Mouse (Mus musculus) layer of hippocampus, adult 11-12 months (tissue): Measurements from ENCODE around the gene Gal3st2b.
"Not testable (repeated sequence)": the region's sequence is repeated elsewhere in the genome, so short reads cannot be mapped to it uniquely, and the experiment has no call there.

ENCODE experiments used
- DNase-seq: peaks from one replicate; pipeline ENCODE4 v3.0.0; 2022; ENCODE audit warnings: low spot score

Gal3st2b gene

DNA sequence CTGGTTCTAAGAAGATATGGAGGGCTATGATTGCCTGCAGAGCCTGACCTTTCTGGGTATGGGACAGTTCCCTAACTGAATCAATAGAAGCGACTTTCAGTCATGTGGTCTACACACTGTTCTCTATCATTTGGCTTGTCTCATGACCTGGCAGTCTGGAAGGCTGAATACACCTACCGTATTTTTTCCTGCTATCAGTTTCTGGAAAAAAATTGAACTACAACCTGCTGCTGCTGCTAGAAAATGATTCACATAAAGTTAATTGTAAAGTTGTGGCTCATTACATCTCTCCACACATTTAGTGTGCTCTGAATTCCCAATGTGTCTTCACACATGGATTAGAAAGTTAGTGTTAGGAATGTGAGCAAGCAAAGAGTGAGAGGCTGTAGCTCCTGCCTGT is at the start of gene Gal3st2b:
Gene Gal3st2b, plus strand, starts transcription at position 301 of the 400 bp plus-strand sequence.
- not testable (repeated sequence) for DNase-seq

DNA sequence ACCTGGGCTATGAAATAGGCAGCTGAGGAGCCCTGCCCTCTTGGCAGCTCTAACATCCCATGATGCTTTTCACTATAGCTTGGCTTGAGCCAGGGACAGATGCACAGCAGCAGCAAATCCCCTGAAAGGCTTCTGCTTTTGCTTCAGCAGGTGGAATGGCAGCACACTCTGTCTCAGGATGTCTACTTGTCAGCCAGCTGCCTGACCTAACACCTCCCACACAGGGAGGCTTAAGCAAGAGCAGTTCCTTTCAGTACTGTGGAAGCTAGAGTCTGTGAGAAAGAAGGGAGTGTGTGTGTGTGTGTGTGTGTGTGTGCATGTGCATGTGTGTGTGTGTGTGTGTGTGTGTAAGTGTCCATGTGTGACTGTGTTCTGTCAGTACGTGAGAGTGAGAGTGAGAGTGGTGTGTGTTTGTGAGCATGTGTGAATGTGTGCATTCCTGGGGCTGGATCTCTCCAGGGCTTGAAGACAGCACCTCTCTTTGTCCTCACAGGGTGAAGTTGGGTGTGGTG is 46.5 kb upstream of the Gal3st2b start:
- DNase-seq: not testable (repeated sequence)

DNA sequence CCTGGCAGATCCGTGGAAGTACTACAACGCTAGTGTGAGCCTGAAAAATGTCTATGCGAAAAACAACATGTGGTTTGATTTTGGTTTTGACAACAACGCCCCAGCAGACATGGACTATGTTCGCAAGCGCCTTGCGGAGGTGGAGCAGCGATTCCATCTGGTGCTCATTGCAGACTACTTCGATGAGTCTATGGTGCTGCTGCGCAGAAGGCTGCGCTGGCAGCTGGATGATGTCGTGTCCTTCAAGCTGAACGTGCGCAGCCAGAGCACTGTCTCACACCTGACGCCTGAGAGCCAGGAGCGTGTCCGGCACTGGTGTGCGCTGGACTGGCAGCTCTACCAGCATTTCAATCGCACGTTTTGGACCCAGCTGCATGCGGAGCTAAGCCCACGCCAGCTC is 43.7 kb upstream of the Gal3st2b start:
- DNase-seq: not testable (repeated sequence)

DNA sequence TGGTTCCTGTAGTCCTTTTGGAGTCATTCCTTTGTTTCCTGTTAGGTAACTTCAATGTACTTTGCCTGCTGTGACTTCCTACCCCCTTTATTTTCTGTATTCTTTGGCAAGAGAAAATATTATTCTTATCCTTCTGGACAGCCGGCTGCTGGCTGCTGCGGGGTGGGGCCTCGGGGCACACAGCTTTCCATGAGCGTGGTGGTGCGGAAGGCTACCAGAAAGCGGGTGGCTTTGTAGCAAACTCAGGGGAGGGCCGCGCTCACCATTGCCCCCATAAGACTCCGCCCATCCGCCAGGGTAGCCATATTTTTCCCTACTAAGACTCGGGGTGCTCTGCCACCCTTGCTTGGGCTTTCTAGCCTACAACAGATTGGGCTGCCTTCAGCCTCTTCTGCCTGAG is 36.3 kb upstream of the Gal3st2b start:
- not testable (repeated sequence) for DNase-seq

DNA sequence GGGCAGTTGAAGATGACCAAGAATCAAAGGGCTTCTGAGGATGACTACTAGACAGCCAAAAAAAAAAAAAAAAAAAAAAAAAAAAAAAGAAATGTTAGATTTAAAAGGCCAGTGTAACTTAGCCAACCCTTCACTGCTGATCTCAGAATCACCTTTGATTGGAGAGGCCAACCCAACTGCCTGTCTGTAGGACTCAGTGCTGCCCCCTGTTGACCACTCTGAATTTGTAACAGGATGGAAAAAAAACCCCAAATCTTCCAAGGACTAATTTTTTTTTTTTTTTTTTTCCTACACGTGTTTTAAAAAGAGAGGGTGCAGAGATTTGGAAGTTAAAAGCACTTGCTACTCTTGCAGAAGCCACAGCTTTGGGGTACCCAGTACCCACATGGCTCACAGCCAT is 27.2 kb upstream of the Gal3st2b start:
- not testable (repeated sequence) for DNase-seq

DNA sequence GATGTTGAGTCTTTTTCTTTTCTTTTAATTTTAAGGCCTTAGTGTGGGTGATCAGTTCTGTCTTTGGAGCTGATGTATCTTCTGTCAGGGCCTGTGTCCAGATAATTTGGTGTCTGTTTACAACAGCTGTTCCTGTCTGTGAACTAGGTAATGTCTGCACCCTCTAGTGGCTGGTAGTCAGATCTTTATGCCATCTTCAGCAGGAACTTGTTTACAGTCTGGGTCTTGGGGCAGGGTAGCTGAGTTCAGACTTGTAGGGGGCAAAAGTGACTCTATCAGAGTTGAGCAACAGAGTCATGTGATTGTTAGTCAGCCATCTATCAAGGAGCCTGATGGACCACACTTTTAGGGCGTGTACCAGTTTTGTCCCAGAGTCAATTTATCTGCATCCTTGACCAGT is 20.7 kb upstream of the Gal3st2b start:
- DNase-seq: not testable (repeated sequence)

DNA sequence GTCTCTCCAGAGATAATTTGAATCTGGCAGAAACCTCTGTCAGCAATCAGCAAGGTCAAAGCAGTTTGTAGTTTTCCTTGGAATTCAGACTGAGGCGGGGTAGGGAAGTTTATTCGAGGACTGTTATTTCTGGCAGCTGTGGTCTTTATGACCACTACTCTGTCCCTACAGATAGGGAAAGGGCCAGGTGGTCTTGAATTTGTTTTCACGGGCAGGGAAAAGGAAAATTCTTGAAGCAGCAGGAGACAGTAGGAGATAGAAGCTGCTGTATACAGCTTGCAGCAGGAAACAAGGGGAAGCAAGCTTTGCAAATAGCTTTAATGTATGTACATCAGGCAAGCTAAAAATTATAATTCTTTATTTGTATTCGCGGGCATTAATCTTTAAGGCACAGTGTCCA is 16.8 kb upstream of the Gal3st2b start:
- not testable (repeated sequence) for DNase-seq

DNA sequence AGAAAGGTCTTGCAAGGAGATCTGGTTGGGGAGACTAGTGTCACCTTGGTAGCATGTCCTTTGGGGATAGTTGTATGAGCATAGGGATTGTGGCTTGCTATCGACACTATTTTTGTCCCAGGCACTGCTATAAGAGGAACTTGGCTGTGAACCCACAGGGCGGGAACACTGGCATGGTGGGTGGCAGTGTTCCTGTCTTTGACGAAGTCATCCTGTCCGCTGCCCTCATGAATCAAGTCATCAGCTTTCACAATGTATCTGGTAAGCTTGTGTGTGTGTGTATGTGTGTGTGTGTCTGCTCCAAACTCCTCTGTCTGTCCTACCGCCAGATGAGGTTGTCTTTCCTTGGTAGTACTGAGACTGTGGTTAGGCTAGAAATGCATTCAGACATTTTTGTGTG is 11.4 kb upstream of the Gal3st2b start:
- DNase-seq: not testable (repeated sequence)

DNA sequence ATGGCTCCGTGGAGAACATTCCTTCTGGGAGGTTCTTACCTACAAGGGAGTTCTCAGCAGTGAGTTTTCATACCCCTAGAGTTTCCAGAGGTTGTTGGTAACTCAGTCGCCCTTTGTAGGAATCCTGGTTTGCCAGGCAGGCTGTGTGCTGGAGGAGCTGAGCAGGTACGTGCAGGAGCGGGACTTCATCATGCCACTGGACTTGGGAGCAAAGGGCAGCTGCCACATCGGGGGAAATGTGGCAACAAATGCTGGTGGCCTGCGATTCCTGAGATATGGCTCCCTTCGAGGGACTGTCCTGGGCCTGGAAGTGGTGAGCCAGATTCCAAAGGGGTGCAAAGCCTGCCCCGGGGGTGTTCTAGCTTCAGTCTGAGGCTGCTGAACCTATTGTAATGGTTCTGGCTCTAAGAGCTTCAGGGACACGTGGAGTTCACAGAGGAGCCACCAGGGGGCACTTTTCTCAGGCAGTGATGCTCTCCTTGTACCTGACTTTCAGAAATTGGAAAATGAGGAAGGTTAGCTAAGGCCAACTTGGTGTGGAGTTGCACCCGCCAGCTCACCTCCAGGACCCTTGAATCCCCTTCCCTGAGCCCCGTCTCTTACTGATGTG is 9.0 kb upstream of the Gal3st2b start:
- DNase-seq: not testable (repeated sequence)

DNA sequence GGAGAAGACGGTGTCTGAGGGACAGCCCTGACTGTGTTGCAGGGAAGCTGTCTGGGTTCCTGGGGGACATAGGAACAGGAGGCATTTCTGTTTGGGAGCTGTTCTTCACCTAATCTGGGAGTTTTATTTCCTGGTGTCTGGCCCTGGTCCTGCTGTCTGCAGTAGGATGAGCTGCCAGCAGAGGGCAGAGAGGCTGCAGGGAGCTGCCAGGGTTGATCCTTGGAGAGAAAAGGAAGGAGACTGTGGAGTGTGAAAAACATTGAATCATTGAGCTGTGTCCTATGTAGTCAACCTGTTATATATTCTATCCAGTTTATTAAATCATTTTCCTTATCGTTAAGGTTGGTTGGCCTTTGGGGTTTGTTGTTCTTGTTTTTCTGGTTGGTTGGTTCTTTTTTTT is 6.2 kb upstream of the Gal3st2b start:
- DNase-seq: not testable (repeated sequence)

DNA sequence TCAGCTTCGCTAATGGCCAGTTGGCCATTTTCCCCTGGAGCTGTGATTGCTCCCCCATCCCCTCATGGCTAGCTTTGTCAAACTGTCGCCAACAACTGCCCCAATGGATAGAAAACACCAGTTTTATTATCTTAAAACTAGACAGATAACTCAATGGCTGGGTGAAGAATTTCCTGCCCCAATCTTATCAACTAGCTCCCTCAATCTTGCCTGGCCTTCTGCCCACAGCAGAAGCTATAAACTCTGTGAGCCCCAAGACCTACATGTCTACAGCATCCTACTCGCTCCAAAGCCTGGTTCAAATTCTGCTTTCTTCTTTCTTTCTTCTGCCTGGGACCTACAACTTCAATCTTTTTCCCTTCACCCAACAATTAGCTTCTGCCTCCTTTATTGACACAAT is 951 bp upstream of the Gal3st2b start:
- DNase-seq: not testable (repeated sequence)

DNA sequence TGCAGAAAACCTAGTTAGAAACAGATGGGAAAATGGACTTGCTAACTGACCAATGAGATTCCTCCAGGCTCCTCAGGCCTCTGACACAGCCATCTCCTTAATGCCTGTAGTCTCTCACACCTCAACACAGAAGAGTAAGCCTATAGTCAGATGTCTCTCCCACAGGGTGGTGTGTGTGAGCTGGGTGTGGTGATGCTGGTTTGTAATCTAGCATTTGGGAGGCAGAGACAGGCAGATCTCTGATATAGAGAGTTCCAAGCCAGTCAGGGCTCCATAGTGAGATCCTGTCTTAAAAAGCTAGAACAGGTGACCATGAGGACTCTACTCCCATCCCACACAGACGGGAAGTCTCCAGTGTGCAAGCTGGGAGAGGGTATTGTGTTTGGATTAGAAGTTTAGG is 664 bp downstream of the Gal3st2b start:
- DNase-seq: not testable (repeated sequence)

DNA sequence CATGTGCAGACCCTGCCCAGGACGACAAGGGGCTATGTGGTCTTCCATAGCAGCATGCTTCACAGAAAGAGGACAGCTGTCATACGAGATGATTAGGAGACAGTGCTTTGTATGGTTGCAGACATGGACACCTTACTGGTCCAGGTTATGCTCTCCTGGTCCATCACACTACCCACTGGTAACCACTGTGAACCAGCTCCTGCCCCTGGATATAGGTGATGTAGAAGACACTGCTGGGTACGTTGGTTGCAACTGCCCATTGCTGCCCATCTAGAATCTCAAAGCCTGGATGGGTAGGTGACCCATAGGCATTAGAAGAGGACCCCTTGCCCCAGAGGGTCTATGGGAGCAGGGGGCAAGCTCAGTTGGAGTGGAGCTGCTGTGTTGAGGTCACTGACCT is 1.2 kb downstream of the Gal3st2b start:
- DNase-seq: not testable (repeated sequence)

DNA sequence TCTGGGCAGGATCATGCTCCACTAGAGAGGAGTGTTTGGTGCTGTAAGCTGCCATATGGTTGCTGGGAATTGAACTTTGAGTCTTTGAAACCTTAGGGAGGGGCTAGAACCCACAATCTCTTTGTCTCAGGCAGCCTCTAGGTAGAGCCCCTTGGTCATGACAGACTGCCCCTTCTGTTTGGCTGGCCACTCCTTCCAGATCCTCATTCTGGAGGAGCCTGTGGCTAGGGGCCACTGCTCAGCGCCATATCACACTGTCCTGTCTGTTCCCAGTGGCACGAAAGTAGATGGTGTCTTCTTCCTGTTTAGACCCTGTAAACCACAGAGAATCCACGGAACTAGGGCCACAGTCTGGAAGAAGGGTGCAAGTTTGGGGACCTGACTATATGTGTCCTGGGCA is 4.5 kb downstream of the Gal3st2b start:
- not testable (repeated sequence) for DNase-seq

DNA sequence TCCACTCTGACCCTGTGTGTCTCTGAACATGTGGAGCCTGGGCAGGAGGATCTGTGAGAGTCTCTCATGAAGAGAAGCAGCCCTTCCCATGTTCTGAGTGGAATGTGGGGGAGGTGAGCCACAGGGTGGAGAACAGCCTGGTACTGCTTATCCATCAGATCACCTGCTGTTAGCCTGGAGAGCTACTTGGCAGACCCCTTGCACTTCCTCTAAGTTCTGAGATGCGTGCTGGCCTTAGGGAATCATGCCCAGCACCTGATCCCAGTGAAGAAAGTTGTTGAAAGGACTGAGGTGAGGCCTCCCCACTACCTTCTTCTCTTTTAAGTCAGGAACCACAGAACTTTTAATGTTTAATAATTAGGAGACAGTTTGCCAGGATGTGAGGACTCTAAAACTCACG is 5.0 kb downstream of the Gal3st2b start:
- not testable (repeated sequence) for DNase-seq

DNA sequence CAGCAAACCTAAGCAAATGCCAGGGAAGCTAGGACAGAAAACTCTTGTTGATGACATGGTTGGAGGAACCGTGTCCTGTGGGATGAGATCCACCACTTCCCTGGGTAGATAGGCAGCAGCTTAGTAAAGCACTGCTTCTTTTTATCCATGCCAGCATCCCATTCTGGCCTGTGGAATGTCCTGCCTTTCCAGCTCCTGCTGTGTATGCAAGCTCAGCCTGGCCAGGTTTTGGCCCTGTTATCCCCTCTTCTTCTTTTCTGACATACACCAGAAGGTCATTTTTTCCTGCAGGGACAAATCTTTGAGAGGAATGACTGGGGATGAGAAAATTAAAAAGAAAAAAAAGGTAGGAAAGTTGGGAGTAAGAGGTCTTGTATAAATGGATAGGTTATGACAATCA is 17.3 kb downstream of the Gal3st2b start:
- not testable (repeated sequence) for DNase-seq

DNA sequence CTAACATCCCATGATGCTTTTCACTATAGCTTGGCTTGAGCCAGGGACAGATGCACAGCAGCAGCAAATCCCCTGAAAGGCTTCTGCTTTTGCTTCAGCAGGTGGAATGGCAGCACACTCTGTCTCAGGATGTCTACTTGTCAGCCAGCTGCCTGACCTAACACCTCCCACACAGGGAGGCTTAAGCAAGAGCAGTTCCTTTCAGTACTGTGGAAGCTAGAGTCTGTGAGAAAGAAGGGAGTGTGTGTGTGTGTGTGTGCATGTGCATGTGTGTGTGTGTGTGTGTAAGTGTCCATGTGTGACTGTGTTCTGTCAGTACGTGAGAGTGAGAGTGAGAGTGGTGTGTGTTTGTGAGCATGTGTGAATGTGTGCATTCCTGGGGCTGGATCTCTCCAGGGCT is 19.7 kb downstream of the Gal3st2b start:
- not testable (repeated sequence) for DNase-seq

DNA sequence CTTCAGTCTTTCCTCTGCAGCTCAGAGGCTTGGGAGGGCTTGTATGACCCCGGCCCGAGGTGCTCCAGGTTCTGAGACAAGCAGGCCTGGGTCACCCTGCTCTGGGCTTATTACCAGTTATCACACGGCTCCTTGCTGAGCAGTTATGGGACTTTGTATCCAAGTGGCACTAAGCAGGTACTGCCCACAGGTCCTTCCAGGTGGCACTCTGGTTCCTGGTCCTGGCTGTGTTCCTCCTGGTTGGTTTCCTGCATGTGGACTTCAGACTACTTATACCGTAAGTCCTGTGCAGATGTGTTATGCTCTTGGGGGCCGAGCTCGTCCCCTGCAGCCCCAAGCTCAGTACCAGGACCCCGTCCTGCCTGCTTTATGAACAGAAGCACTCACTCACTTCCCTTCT is 20.3 kb downstream of the Gal3st2b start:
- not testable (repeated sequence) for DNase-seq

DNA sequence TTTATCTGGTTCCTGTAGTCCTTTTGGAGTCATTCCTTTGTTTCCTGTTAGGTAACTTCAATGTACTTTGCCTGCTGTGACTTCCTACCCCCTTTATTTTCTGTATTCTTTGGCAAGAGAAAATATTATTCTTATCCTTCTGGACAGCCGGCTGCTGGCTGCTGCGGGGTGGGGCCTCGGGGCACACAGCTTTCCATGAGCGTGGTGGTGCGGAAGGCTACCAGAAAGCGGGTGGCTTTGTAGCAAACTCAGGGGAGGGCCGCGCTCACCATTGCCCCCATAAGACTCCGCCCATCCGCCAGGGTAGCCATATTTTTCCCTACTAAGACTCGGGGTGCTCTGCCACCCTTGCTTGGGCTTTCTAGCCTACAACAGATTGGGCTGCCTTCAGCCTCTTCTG is 31.0 kb downstream of the Gal3st2b start:
- DNase-seq: not testable (repeated sequence)

DNA sequence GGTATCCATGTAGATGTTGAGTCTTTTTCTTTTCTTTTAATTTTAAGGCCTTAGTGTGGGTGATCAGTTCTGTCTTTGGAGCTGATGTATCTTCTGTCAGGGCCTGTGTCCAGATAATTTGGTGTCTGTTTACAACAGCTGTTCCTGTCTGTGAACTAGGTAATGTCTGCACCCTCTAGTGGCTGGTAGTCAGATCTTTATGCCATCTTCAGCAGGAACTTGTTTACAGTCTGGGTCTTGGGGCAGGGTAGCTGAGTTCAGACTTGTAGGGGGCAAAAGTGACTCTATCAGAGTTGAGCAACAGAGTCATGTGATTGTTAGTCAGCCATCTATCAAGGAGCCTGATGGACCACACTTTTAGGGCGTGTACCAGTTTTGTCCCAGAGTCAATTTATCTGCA is 48.4 kb downstream of the Gal3st2b start:
- not testable (repeated sequence) for DNase-seq

DNA sequence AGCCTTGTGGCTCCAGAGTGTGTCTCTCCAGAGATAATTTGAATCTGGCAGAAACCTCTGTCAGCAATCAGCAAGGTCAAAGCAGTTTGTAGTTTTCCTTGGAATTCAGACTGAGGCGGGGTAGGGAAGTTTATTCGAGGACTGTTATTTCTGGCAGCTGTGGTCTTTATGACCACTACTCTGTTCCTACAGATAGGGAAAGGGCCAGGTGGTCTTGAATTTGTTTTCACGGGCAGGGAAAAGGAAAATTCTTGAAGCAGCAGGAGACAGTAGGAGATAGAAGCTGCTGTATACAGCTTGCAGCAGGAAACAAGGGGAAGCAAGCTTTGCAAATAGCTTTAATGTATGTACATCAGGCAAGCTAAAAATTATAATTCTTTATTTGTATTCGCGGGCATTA is 52.3 kb downstream of the Gal3st2b start:
- not testable (repeated sequence) for DNase-seq

DNA sequence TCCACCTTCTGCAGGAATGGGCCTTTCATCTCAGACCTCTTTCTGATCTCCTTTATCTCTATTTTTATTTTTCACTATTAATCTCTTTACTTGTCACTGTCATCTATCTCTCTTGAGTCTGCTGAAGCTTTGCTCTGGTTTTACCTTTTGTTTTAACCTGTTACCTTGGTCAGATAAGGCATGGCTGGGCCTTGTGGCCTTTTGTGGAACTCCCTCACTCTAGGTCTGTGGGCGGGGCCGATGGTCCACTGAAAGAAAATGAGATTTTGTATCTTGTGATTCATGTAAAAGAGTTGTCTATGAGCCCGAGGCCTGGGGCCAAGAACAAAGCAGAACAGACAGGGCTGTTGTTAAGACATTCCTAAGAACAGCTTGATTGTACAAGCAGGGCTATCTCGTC is 52.7 kb downstream of the Gal3st2b start:
- not testable (repeated sequence) for DNase-seq

DNA sequence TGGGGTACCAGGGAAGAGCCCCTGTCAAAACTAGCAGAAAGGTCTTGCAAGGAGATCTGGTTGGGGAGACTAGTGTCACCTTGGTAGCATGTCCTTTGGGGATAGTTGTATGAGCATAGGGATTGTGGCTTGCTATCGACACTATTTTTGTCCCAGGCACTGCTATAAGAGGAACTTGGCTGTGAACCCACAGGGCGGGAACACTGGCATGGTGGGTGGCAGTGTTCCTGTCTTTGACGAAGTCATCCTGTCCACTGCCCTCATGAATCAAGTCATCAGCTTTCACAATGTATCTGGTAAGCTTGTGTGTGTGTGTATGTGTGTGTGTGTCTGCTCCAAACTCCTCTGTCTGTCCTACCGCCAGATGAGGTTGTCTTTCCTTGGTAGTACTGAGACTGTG is 57.7 kb downstream of the Gal3st2b start:
- DNase-seq: not testable (repeated sequence)

DNA sequence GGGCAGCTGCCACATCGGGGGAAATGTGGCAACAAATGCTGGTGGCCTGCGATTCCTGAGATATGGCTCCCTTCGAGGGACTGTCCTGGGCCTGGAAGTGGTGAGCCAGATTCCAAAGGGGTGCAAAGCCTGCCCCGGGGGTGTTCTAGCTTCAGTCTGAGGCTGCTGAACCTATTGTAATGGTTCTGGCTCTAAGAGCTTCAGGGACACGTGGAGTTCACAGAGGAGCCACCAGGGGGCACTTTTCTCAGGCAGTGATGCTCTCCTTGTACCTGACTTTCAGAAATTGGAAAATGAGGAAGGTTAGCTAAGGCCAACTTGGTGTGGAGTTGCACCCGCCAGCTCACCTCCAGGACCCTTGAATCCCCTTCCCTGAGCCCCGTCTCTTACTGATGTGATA is 60.2 kb downstream of the Gal3st2b start:
- not testable (repeated sequence) for DNase-seq
